Mouse (Mus musculus) CH12.LX (cell line): Measurements from ENCODE around the gene Vwa7. TPM values are rescaled to one million over a fixed set of nuclear protein-coding genes. Genes with fewer than 3 reads are reported as not detected.

ENCODE experiments used
- DNase-seq: peaks from one replicate; pipeline ENCODE4 v3.0.0-alpha.2; 2013; ENCODE audit errors: extremely low read depth
- H3K27ac ChIP-seq: 2 replicates; pipeline ENCODE4 v1.5.1; 2012; ENCODE audit warnings: low read depth, mild to moderate bottlenecking, control low read depth, moderate library complexity; ENCODE audit not compliant: insufficient read depth
- H3K27me3 ChIP-seq: replicated peaks from 2 replicates; pipeline ENCODE3; 2012; ENCODE audit warnings: inconsistent platforms
- H3K36me3 ChIP-seq, 2 experiments: replicated peaks in 1 of 2; 2 replicates each; pipeline versions ENCODE3 to v1.6.1; 2012; ENCODE audit warnings: inconsistent platforms in 1 of 2, low read length in 1 of 2, mild to moderate bottlenecking in 1 of 2, mixed read lengths in 1 of 2, moderate library complexity in 1 of 2; ENCODE audit not compliant: control insufficient read depth in 1 of 2, insufficient read depth in 1 of 2
- H3K4me1 ChIP-seq, 2 experiments: 2 replicates each; pipeline ENCODE4 v1.6.1; 2012; ENCODE audit warnings: inconsistent platforms in 1 of 2, moderate library complexity in 1 of 2; ENCODE audit not compliant: insufficient read depth in 2 of 2, control insufficient read depth in 1 of 2
- H3K4me2 ChIP-seq: 2 replicates; pipeline ENCODE4 v1.6.1; 2012; ENCODE audit warnings: low read depth, mild to moderate bottlenecking, control low read depth; ENCODE audit not compliant: poor library complexity, insufficient read depth, severe bottlenecking
- H3K4me3 ChIP-seq, 3 experiments: fragments of 150-350 bp in 1 of 3; sonication (generic) in 1 of 3; replicated peaks in 1 of 3; 2 replicates each; pipeline versions ENCODE3 to v1.5.1; 2011 to 2012; ENCODE audit warnings: low read depth in 2 of 3, low read length in 2 of 3, mild to moderate bottlenecking in 2 of 3, moderate library complexity in 2 of 3, control low read depth in 1 of 3, improper control_type of control experiment in 1 of 3, inconsistent platforms in 1 of 3, mixed read lengths in 1 of 3; ENCODE audit not compliant: poor library complexity in 1 of 3
- H3K79me2 ChIP-seq: replicated peaks from 2 replicates; pipeline ENCODE4 v1.6.1; 2012; ENCODE audit warnings: mild to moderate bottlenecking, moderate library complexity; ENCODE audit not compliant: control insufficient read depth, poor library complexity, insufficient read depth, severe bottlenecking; ENCODE audit errors: extremely low read depth
- H3K9ac ChIP-seq: 2 replicates; pipeline ENCODE4 v1.6.1; 2012; ENCODE audit warnings: low read depth, mild to moderate bottlenecking, control low read depth, moderate library complexity; ENCODE audit not compliant: insufficient read depth
- H3K9me3 ChIP-seq: replicated peaks from 2 replicates; pipeline ENCODE3; 2012; ENCODE audit warnings: low read length, inconsistent platforms, mixed read lengths
- CHD1 ChIP-seq: IDR thresholded peaks from 2 replicates; pipeline ENCODE4 v1.6.1; 2012; ENCODE audit warnings: low read depth, low read length, improper control_type of control experiment, inconsistent platforms
- E2F4 ChIP-seq: IDR thresholded peaks from 2 replicates; pipeline ENCODE4 v1.6.1; 2011; ENCODE audit warnings: low read depth, low read length, improper control_type of control experiment; ENCODE audit not compliant: insufficient replicate concordance
- ETS1 ChIP-seq: conservative IDR thresholded peaks from 2 replicates; pipeline ENCODE4 v1.6.1; 2012; ENCODE audit warnings: low read depth, mild to moderate bottlenecking, inconsistent platforms, low read length, improper control_type of control experiment, moderate library complexity
- JUN ChIP-seq: IDR thresholded peaks from 2 replicates; pipeline ENCODE4 v1.6.1; 2011; ENCODE audit warnings: low read depth, mild to moderate bottlenecking, low read length, improper control_type of control experiment, moderate library complexity; ENCODE audit not compliant: insufficient read depth
- MAX ChIP-seq: IDR thresholded peaks from 2 replicates; pipeline ENCODE4 v1.6.1; 2011; ENCODE audit warnings: low read length, improper control_type of control experiment
- MAZ ChIP-seq: IDR thresholded peaks from 2 replicates; pipeline ENCODE4 v1.6.1; 2012; ENCODE audit warnings: low read depth, mild to moderate bottlenecking, inconsistent platforms, low read length, improper control_type of control experiment, moderate library complexity
- MEF2A ChIP-seq: IDR thresholded peaks from 2 replicates; pipeline ENCODE4 v1.6.1; 2014; ENCODE audit warnings: low read depth, mild to moderate bottlenecking, inconsistent platforms, low read length, improper control_type of control experiment, borderline replicate concordance
- MXI1 ChIP-seq: IDR thresholded peaks from 2 replicates; pipeline ENCODE4 v1.6.1; 2011; ENCODE audit warnings: mild to moderate bottlenecking, low read depth, low read length, improper control_type of control experiment
- MYC ChIP-seq: IDR thresholded peaks from 2 replicates; pipeline ENCODE4 v1.6.1; 2011; ENCODE audit warnings: low read depth, mild to moderate bottlenecking, improper control_type of control experiment, low read length
- NRF1 ChIP-seq: IDR thresholded peaks from 2 replicates; pipeline ENCODE4 v1.6.1; 2014; ENCODE audit warnings: low read depth, mild to moderate bottlenecking, inconsistent platforms, low read length, improper control_type of control experiment, moderate library complexity
- POLR2A ChIP-seq: IDR thresholded peaks from 2 replicates; pipeline ENCODE4 v1.6.1; 2011; ENCODE audit warnings: low read depth, mild to moderate bottlenecking, improper control_type of control experiment, low read length
- SIN3A ChIP-seq: IDR thresholded peaks from 2 replicates; pipeline ENCODE4 v1.6.1; 2012; ENCODE audit warnings: low read length, improper control_type of control experiment, inconsistent platforms
- TBP ChIP-seq: conservative IDR thresholded peaks from 2 replicates; pipeline ENCODE4 v1.6.1; 2011; ENCODE audit warnings: low read depth, low read length, improper control_type of control experiment
- USF2 ChIP-seq: conservative IDR thresholded peaks from 2 replicates; pipeline ENCODE4 v1.6.1; 2011; ENCODE audit warnings: low read depth, low read length, improper control_type of control experiment
- ZC3H11A ChIP-seq: IDR thresholded peaks from 2 replicates; pipeline ENCODE4 v1.6.1; 2012; ENCODE audit warnings: low read depth, mild to moderate bottlenecking, inconsistent platforms, low read length, improper control_type of control experiment
- dilution Hi-C: fragments of 300-500 bp; cut with MboI; formaldehyde crosslinking; loops from 2 replicates; pipeline ENCODE4 v1.14.3; 2020; ENCODE audit warnings: low sequenced_read_pairs; ENCODE audit not compliant: extremely low pct_unique_long_range_greater_than_20kb, extremely low pct_ligation_motif_present
- in situ Hi-C: fragments of 300-500 bp; cut with MboI; formaldehyde crosslinking; loops from 3 replicates; pipeline ENCODE4 v1.14.3; 2019; ENCODE audit warnings: low sequenced_read_pairs, low pct_ligation_motif_present, low pct_unique_long_range_greater_than_20kb, mixed read lengths
- polyA plus RNA-seq: library from polyadenylated mRNA; unstranded; fragments of >175 nt; gene quantifications from 2 replicates; pipeline ENCODE4 v1.2.1, GENCODE M21; 2012; ENCODE audit warnings: low read depth; ENCODE audit not compliant: insufficient read length
- total RNA-seq, 2 experiments: library from RNA; depleted of rRNA; stranded (reverse); fragments of 300-350 nt in 1 of 2; fragments of >200 nt in 1 of 2; gene quantifications; 2 replicates each; pipeline ENCODE4 v1.2.3; 2012 to 2014

Vwa7 gene
- total and polyA plus RNA-seq, 3 experiments, result 0.42 to 1.2 TPM; not detected in 1

DNA sequence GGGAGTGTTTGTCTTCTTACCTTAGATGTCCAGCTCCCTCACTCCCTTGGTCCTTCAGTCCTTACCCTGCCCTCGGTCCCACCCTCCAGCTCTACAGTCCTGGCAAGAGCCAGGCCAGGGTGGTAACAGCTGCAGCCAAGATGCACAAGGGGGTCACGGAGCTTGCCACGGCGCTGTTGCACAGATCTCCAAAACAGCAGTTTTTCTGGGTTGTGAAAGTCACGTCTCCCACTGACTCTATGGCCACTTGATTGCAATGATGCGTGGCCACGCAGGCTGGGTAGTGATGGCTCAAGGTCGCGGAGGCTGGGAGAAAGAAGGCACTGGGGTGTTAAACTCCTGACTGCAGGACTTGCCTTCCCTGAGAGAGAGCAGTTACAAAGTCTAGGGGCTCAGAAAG, 55.1 kb downstream of the Vwa7 start:
- dilution Hi-C loops, result no loop called here
- Histone ChIP-seq H3K27me3 (no peaks in the 10 kb centered on the region), H3K9ac (no peak overlapping the region), H3K79me2 (no peaks in the 10 kb centered on the region), H3K27ac (no peak overlapping the region), H3K36me3 (no peaks in the 10 kb centered on the region), H3K4me3 (no peak overlapping the region)
- no peak for DNase-seq
- TF ChIP-seq MAZ (no peak), NRF1 (no peak), ZC3H11A (no peak)
- TF ChIP-seq, all 38 proteins: peak for 0
- Histone ChIP-seq H3K9me3 (no peaks in the 10 kb centered on the region), H3K4me1 (0 out of 4 replicates have a peak, but pooled peaks cover 2 to 4% of the 10 kb centered on the region in 2 experiments), H3K4me2 (no peak overlapping the region)
- in situ Hi-C loops, result no loop called here

DNA sequence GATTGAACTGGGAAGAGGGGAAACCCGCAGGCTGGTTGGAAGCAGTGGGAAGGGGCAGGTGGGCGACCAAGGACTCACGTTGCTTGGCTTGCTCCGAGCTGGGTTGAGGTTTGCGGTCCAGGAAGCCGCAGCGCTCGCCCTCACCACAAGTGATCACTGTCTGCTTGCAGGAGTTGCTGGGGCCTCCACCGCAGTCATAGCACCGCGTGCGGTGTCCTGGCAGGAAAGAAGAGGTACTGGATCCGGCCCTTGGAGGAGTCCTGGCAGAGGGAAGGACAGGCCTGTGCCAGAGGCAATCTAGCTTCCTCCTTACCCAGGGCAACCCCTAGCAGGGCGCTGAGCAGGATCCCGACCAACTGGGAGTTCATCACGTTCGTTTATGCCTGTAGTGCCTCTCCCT, 57.7 kb downstream of the Vwa7 start:
- no peaks in the 10 kb centered on the region for H3K9me3 ChIP-seq
- DNase-seq, result no peak
- no peak overlapping the region for H3K4me2 ChIP-seq
- dilution Hi-C loops, result no loop called here
- H3K4me3 ChIP-seq, result no peak overlapping the region
- H3K79me2 ChIP-seq, result no peaks in the 10 kb centered on the region
- in situ Hi-C loops, result no loop called here
- H3K9ac ChIP-seq, result no peak overlapping the region
- TF ChIP-seq ETS1 (no peak), ZC3H11A (no peak), POLR2A (no peak), E2F4 (no peak), NRF1 (no peak), USF2 (no peak), TBP (no peak), MAX (no peak), MEF2A (no peak), CHD1 (no peak), JUN (no peak), MXI1 (no peak), MYC (no peak), SIN3A (no peak)
- H3K27ac ChIP-seq, result no peak overlapping the region
- H3K4me1 ChIP-seq, result peaks cover 4 to 5% of the 10 kb centered on the region in 2 experiments; a peak in 1 of 4 replicates
- H3K36me3 ChIP-seq, result no peaks in the 10 kb centered on the region
- H3K27me3 ChIP-seq, result no peaks in the 10 kb centered on the region

Other genes starting within 250 kb of the Vwa7 start
Only the 20 nearest of the 46 such genes appear.
- gene Slc44a4, start 102.1 kb upstream of the Vwa7 start, total RNA-seq (2012; rRNA removed), result 0.38 and 0.55 TPM in 2 replicates
- gene Slc44a4, start 102.1 kb upstream of the Vwa7 start, total RNA-seq (2014; rRNA removed), result 0.62 and 0.66 TPM in 2 replicates
- gene Slc44a4, start 102.1 kb upstream of the Vwa7 start, polyA plus RNA-seq, result 1.1 and 1.4 TPM in 2 replicates
- 27.5 and 31.2 TPM in 2 replicates for gene Neu1, start 85.3 kb upstream of the Vwa7 start, total RNA-seq (2012; rRNA removed)
- 28.8 and 32.0 TPM in 2 replicates for gene Neu1, start 85.3 kb upstream of the Vwa7 start, total RNA-seq (2014; rRNA removed)
- gene Neu1, start 85.3 kb upstream of the Vwa7 start, polyA plus RNA-seq, result 31.9 and 35.4 TPM in 2 replicates
- gene Hspa1b, start 57.3 kb upstream of the Vwa7 start, total RNA-seq (2012; rRNA removed), result 0.08 and 0.25 TPM in 2 replicates
- gene Hspa1b, start 57.3 kb upstream of the Vwa7 start, total RNA-seq (2014; rRNA removed), result 0.15 and 0.30 TPM in 2 replicates
- 0.15 TPM in 1 of 2 replicates, not detected in the other for gene Hspa1b, start 57.3 kb upstream of the Vwa7 start, polyA plus RNA-seq
- gene Gm20481, start 46.7 kb upstream of the Vwa7 start, total RNA-seq (2012; rRNA removed), result not detected in 2 replicates
- gene Gm20481, start 46.7 kb upstream of the Vwa7 start, total RNA-seq (2014; rRNA removed), result not detected in 2 replicates
- gene Gm20481, start 46.7 kb upstream of the Vwa7 start, polyA plus RNA-seq, result not detected in 2 replicates
- not detected in 2 replicates for gene Hspa1a, start 44.4 kb upstream of the Vwa7 start, total RNA-seq (2012; rRNA removed)
- not detected in 2 replicates for gene Hspa1a, start 44.4 kb upstream of the Vwa7 start, total RNA-seq (2014; rRNA removed)
- not detected in 2 replicates for gene Hspa1a, start 44.4 kb upstream of the Vwa7 start, polyA plus RNA-seq
- gene Hspa1l, start 43.9 kb upstream of the Vwa7 start, total RNA-seq (2012; rRNA removed), result 0.30 and 0.38 TPM in 2 replicates
- not detected in 2 replicates for gene Hspa1l, start 43.9 kb upstream of the Vwa7 start, total RNA-seq (2014; rRNA removed)
- 1.1 and 1.4 TPM in 2 replicates for gene Hspa1l, start 43.9 kb upstream of the Vwa7 start, polyA plus RNA-seq
- gene Lsm2, start 34.7 kb upstream of the Vwa7 start, total RNA-seq (2012; rRNA removed), result 104 and 120 TPM in 2 replicates
- gene Lsm2, start 34.7 kb upstream of the Vwa7 start, total RNA-seq (2014; rRNA removed), result 134 and 135 TPM in 2 replicates
- gene Lsm2, start 34.7 kb upstream of the Vwa7 start, polyA plus RNA-seq, result 274 and 345 TPM in 2 replicates
- gene Vars, start 15.6 kb upstream of the Vwa7 start, total RNA-seq (2012; rRNA removed), result 238 and 277 TPM in 2 replicates
- gene Vars, start 15.6 kb upstream of the Vwa7 start, total RNA-seq (2014; rRNA removed), result 90.3 and 97.4 TPM in 2 replicates
- 253 and 280 TPM in 2 replicates for gene Vars, start 15.6 kb upstream of the Vwa7 start, polyA plus RNA-seq
- gene Sapcd1, start 11.4 kb downstream of the Vwa7 start, total RNA-seq (2012; rRNA removed), result 94.1 and 124 TPM in 2 replicates
- gene Sapcd1, start 11.4 kb downstream of the Vwa7 start, total RNA-seq (2014; rRNA removed), result 130 and 142 TPM in 2 replicates
- 94.4 and 105 TPM in 2 replicates for gene Sapcd1, start 11.4 kb downstream of the Vwa7 start, polyA plus RNA-seq
- 11.5 and 13.1 TPM in 2 replicates for gene Msh5, start 30.2 kb downstream of the Vwa7 start, total RNA-seq (2012; rRNA removed)
- gene Msh5, start 30.2 kb downstream of the Vwa7 start, total RNA-seq (2014; rRNA removed), result 6.1 and 7.6 TPM in 2 replicates
- 10.6 and 12.1 TPM in 2 replicates for gene Msh5, start 30.2 kb downstream of the Vwa7 start, polyA plus RNA-seq
- 182 and 198 TPM in 2 replicates for gene Clic1, start 33.4 kb downstream of the Vwa7 start, total RNA-seq (2012; rRNA removed)
- 111 and 114 TPM in 2 replicates for gene Clic1, start 33.4 kb downstream of the Vwa7 start, total RNA-seq (2014; rRNA removed)
- gene Clic1, start 33.4 kb downstream of the Vwa7 start, polyA plus RNA-seq, result 160 and 163 TPM in 2 replicates
- gene Ddah2, start 42.5 kb downstream of the Vwa7 start, total RNA-seq (2012; rRNA removed), result 3.4 and 4.3 TPM in 2 replicates
- gene Ddah2, start 42.5 kb downstream of the Vwa7 start, total RNA-seq (2014; rRNA removed), result 0.94 and 1.4 TPM in 2 replicates
- 4.8 and 6.3 TPM in 2 replicates for gene Ddah2, start 42.5 kb downstream of the Vwa7 start, polyA plus RNA-seq
- gene Ly6g6c, start 48.8 kb downstream of the Vwa7 start, total RNA-seq (2012; rRNA removed), result not detected in 2 replicates
- gene Ly6g6c, start 48.8 kb downstream of the Vwa7 start, total RNA-seq (2014; rRNA removed), result not detected in 2 replicates
- 0.30 and 0.42 TPM in 2 replicates for gene Ly6g6c, start 48.8 kb downstream of the Vwa7 start, polyA plus RNA-seq
- not detected in 2 replicates for gene Mpig6b, start 49.6 kb downstream of the Vwa7 start, total RNA-seq (2012; rRNA removed)
- gene Mpig6b, start 49.6 kb downstream of the Vwa7 start, total RNA-seq (2014; rRNA removed), result not detected in 2 replicates
- gene Mpig6b, start 49.6 kb downstream of the Vwa7 start, polyA plus RNA-seq, result 0.10 TPM in 1 of 2 replicates, not detected in the other
- gene Ly6g6e, start 60.3 kb downstream of the Vwa7 start, total RNA-seq (2012; rRNA removed), result not detected in 2 replicates
- gene Ly6g6e, start 60.3 kb downstream of the Vwa7 start, total RNA-seq (2014; rRNA removed), result not detected in 2 replicates
- not detected in 2 replicates for gene Ly6g6e, start 60.3 kb downstream of the Vwa7 start, polyA plus RNA-seq
- not detected in 2 replicates for gene Ly6g6d, start 61.5 kb downstream of the Vwa7 start, total RNA-seq (2012; rRNA removed)
- gene Ly6g6d, start 61.5 kb downstream of the Vwa7 start, total RNA-seq (2014; rRNA removed), result not detected in 2 replicates
- 0.44 and 0.46 TPM in 2 replicates for gene Ly6g6d, start 61.5 kb downstream of the Vwa7 start, polyA plus RNA-seq
- not detected in 2 replicates for gene Ly6g6f, start 69.0 kb downstream of the Vwa7 start, total RNA-seq (2012; rRNA removed)
- 0.22 and 0.54 TPM in 2 replicates for gene Ly6g6f, start 69.0 kb downstream of the Vwa7 start, total RNA-seq (2014; rRNA removed)
- gene Ly6g6f, start 69.0 kb downstream of the Vwa7 start, polyA plus RNA-seq, result 0.29 and 0.67 TPM in 2 replicates
- gene Abhd16a, start 72.7 kb downstream of the Vwa7 start, total RNA-seq (2012; rRNA removed), result 15.3 and 16.2 TPM in 2 replicates
- 11.7 and 16.6 TPM in 2 replicates for gene Abhd16a, start 72.7 kb downstream of the Vwa7 start, total RNA-seq (2014; rRNA removed)
- gene Abhd16a, start 72.7 kb downstream of the Vwa7 start, polyA plus RNA-seq, result 10.7 and 11.6 TPM in 2 replicates
- gene Ly6g5c, start 91.7 kb downstream of the Vwa7 start, total RNA-seq (2012; rRNA removed), result not detected in 2 replicates
- not detected in 2 replicates for gene Ly6g5c, start 91.7 kb downstream of the Vwa7 start, total RNA-seq (2014; rRNA removed)
- not detected in 2 replicates for gene Ly6g5c, start 91.7 kb downstream of the Vwa7 start, polyA plus RNA-seq
- gene Ly6g5b, start 98.8 kb downstream of the Vwa7 start, total RNA-seq (2012; rRNA removed), result 0.30 and 0.50 TPM in 2 replicates
- gene Ly6g5b, start 98.8 kb downstream of the Vwa7 start, total RNA-seq (2014; rRNA removed), result 0.88 and 0.91 TPM in 2 replicates
- gene Ly6g5b, start 98.8 kb downstream of the Vwa7 start, polyA plus RNA-seq, result 1.0 and 1.1 TPM in 2 replicates